Mouse (Mus musculus) limb, embryonic 14.5 days (tissue): ENCODE results near the gene Tmprss9. TPM values are rescaled to one million over a fixed set of nuclear protein-coding genes. Genes with fewer than 3 reads are reported as not detected.

Experiments used
- ATAC-seq: fragments of 200-750 bp; cut with Nextera tagmentation; 2 replicates; pipeline ENCODE4 v1.8.0; 2017; ENCODE audit warnings: low read depth, moderate number of reproducible peaks, moderate TSS enrichment; ENCODE audit not compliant: low FRiP score
- DNase-seq: peaks from one replicate; pipeline ENCODE4 v3.0.0-alpha.2; 2015; ENCODE audit warnings: low spot score
- H3K27ac ChIP-seq: fragments of 300-500 bp; sonication (generic); replicated peaks from 2 replicates; pipeline ENCODE4 v1.5.1; 2014; ENCODE audit warnings: low read depth, mild to moderate bottlenecking, low read length, moderate library complexity, mixed read lengths
- H3K27me3 ChIP-seq: fragments of 300-500 bp; sonication (generic); 2 replicates; pipeline ENCODE4 v1.6.1; 2014; ENCODE audit warnings: low read length, mixed read lengths; ENCODE audit not compliant: control insufficient read depth, insufficient read depth
- H3K36me3 ChIP-seq: fragments of 300-500 bp; sonication (generic); 2 replicates; pipeline ENCODE4 v1.6.1; 2014; ENCODE audit warnings: mild to moderate bottlenecking, low read length, moderate library complexity, mixed read lengths; ENCODE audit not compliant: control insufficient read depth, insufficient read depth
- H3K4me1 ChIP-seq: fragments of 300-500 bp; sonication (generic); 2 replicates; pipeline ENCODE4 v1.6.1; 2014; ENCODE audit warnings: antibody characterized with exemption, low read length, mixed read lengths; ENCODE audit not compliant: control insufficient read depth, insufficient read depth
- H3K4me2 ChIP-seq: fragments of 300-500 bp; sonication (generic); replicated peaks from 2 replicates; pipeline ENCODE4 v1.6.1; 2014; ENCODE audit warnings: low read depth, mild to moderate bottlenecking, low read length, moderate library complexity; ENCODE audit not compliant: severe bottlenecking
- H3K4me3 ChIP-seq: fragments of 300-500 bp; sonication (generic); replicated peaks from 2 replicates; pipeline ENCODE4 v1.5.1; 2014; ENCODE audit warnings: low read length
- H3K9ac ChIP-seq: fragments of 300-500 bp; sonication (generic); 2 replicates; pipeline ENCODE4 v1.6.1; 2014; ENCODE audit warnings: mild to moderate bottlenecking, low read depth, low read length, moderate library complexity; ENCODE audit not compliant: severe bottlenecking
- H3K9me3 ChIP-seq: fragments of 300-500 bp; sonication (generic); 2 replicates; pipeline ENCODE4 v1.6.1; 2016; ENCODE audit warnings: low read length; ENCODE audit not compliant: control insufficient read depth
- POLR2A ChIP-seq: fragments of 200-500 bp; IDR thresholded peaks from 2 replicates; pipeline ENCODE4 v1.8.0; 2012; ENCODE audit warnings: inconsistent platforms, mild to moderate bottlenecking, moderate library complexity, borderline replicate concordance; ENCODE audit not compliant: insufficient read depth, insufficient read length; ENCODE audit errors: extremely low read depth
- WGBS: fragments of 180-500 bp; shearing (Covaris S2); extraction: QIAGEN DNeasy Blood & Tissue Kit; methylation state at CpG from one replicate; pipeline ENCODE4 v1.1.7; 2014; 5-methylcytosine and 5-hydroxymethylcytosine counted together
- polyA plus RNA-seq, 2 experiments: library from polyadenylated mRNA; depleted of rRNA in 1 of 2; stranded (reverse) in 1 of 2; unstranded in 1 of 2; fragments of >200 nt; fragmentation: Nextera tagmentation in 1 of 2; extraction: Ambion mirVana in 1 of 2; gene quantifications; 2 replicates each; pipeline versions ENCODE4 v1.2.1 to v1.2.3; 2012 to 2014

Tmprss9 gene
- polyA plus RNA-seq, 2 experiments = 0.04 to 0.10 TPM

DNA sequence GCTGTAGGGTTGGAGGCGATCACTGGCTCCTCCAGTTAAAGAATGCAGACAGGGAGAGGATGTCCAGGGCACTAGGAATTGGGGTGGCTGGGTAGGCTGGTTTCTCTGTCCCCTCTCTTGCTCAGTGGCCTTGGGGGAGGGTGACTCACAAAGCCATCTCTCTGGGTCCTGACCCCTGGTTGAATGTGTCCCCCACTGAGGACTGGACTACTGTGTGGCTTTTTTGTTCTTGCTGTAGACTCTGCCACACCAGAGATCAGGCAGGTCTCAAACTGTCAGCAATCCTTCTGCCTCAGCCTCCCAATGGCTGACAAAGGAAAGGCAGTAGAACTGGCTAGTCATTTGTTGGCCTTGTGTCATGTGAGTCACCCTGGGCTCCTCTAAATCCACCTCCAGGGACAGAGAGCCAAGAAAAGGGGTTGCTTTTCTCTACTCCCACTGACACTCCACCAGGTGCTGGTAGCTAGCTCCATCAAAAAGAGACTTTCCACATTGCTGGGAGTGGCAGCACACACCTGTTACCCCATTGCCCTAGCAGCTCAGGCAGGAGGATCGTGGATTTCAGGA lies 33.2 kb upstream of the Tmprss9 start:
- Histone ChIP-seq H3K4me2 (no peak overlapping the region), H3K9me3 (no peaks in the 10 kb centered on the region), H3K9ac (no peak overlapping the region), H3K36me3 (no peaks in the 10 kb centered on the region), H3K27me3 (peaks cover 52% of the 10 kb centered on the region), H3K27ac (no peak overlapping the region), H3K4me3 (no peak overlapping the region), H3K4me1 (no peaks in the 10 kb centered on the region)
- TF ChIP-seq POLR2A = no peak
- ATAC-seq (no peak), DNase-seq (no peak)
- WGBS = 64% methylated on average over 2 of the region's 2 CpGs

- TF ChIP-seq POLR2A = no peak
- no peak overlapping the region for H3K9ac ChIP-seq
- H3K27ac ChIP-seq = no peak overlapping the region
- H3K36me3 ChIP-seq = no peaks in the 10 kb centered on the region
- ATAC-seq (no peak), DNase-seq (no peak)
- H3K4me2 ChIP-seq = no peak overlapping the region
- H3K27me3 ChIP-seq = peaks cover 53% of the 10 kb centered on the region
- no peaks in the 10 kb centered on the region for H3K9me3 ChIP-seq
- 59% methylated on average over 6 of the region's 6 CpGs for WGBS
- no peaks in the 10 kb centered on the region for H3K4me1 ChIP-seq
- H3K4me3 ChIP-seq = no peak overlapping the region
Observed at GRCm38 (mm10) chr10:80839848-80840247, 31.8 kb upstream of the Tmprss9 start.

GRCm38 (mm10) chr10:80841685-80842084 lies 30.0 kb upstream of the Tmprss9 start:
- no peak overlapping the region for H3K27ac ChIP-seq
- H3K4me3 ChIP-seq = no peak overlapping the region
- ATAC-seq (no peak), DNase-seq (no peak)
- WGBS = 82% methylated on average over 2 of the region's 2 CpGs
- no peak overlapping the region for H3K9ac ChIP-seq
- peaks cover 44% of the 10 kb centered on the region for H3K27me3 ChIP-seq
- no peaks in the 10 kb centered on the region for H3K9me3 ChIP-seq
- H3K4me2 ChIP-seq = no peak overlapping the region
- H3K4me1 ChIP-seq = no peaks in the 10 kb centered on the region
- no peak for TF ChIP-seq POLR2A
- no peaks in the 10 kb centered on the region for H3K36me3 ChIP-seq

GRCm38 (mm10) chr10:80842334-80842733 lies 29.3 kb upstream of the Tmprss9 start:
- Histone ChIP-seq H3K4me1 (no peaks in the 10 kb centered on the region), H3K4me3 (no peak overlapping the region), H3K36me3 (no peaks in the 10 kb centered on the region), H3K9me3 (no peaks in the 10 kb centered on the region), H3K9ac (no peak overlapping the region), H3K27me3 (peaks cover 37% of the 10 kb centered on the region), H3K4me2 (no peak overlapping the region), H3K27ac (no peak overlapping the region)
- TF ChIP-seq POLR2A = no peak
- WGBS = 77% methylated on average over 15 of the region's 15 CpGs
- ATAC-seq (no peak), DNase-seq (no peak)

- no peaks in the 10 kb centered on the region for H3K36me3 ChIP-seq
- WGBS = 9% methylated on average over 30 of the region's 32 CpGs
- peaks cover 37% of the 10 kb centered on the region for H3K27me3 ChIP-seq
Observed at GRCm38 (mm10) chr10:80843087-80843930, 28.3 kb upstream of the Tmprss9 start.

More at GRCm38 (mm10) chr10:80843087-80843930, 28.3 kb upstream of the Tmprss9 start:
- DNase-seq = no peak
- ATAC-seq = no peak
- peak overlapping the region; percentile 57 for H3K9ac ChIP-seq
- no peak for TF ChIP-seq POLR2A
- H3K9me3 ChIP-seq = no peaks in the 10 kb centered on the region
- no peaks in the 10 kb centered on the region for H3K4me1 ChIP-seq
- peak overlapping the region; percentile 72 for H3K4me2 ChIP-seq
- peak overlapping the region; percentile 40 for H3K4me3 ChIP-seq
- no peak overlapping the region for H3K27ac ChIP-seq
